Comparison of ENCODE assay signal across 8 mouse cellular contexts in the genomic region with DNA sequence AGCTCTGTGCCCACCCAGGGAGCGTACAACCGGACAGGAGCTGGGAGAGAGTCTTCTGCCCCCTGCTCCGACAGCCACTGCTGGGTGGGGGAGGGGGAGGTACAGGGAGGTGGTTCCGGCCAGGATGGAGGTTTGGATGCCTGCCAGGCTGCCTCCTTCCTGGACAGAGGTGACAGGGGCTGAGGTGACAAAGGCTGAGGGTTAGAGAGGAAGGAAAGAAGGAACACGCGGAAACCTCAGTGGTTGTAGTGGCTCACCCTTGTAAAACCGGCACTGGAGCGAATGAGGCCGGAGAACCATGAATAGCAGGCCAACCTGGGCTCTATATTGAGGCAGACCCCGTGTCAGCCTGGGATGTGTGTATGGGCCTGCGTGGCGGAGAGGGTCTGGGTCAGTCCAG. TPM values are rescaled to one million over a fixed set of nuclear protein-coding genes. Genes with fewer than 3 reads are reported as not detected.
DNase-seq lines count a peak whose midpoint lies in the region; ATAC-seq and TF ChIP-seq lines count a peak whose summit lies in the region.

No protein-coding gene starts in this region.

- peaks cover 41% of the 10 kb centered on the region for H3K27me3 ChIP-seq in hindbrain, embryonic 10.5 days (ENCODE audit: insufficient read depth, poor library complexity, severe bottlenecking)
- H3K27me3 ChIP-seq in hindbrain, embryonic 16.5 days (replicated peaks; ENCODE audit: control insufficient read depth, insufficient read depth, low read length): no peaks in the 10 kb centered on the region
- peaks cover 22% of the 10 kb centered on the region for H3K27me3 ChIP-seq in embryonic facial prominence, embryonic 10.5 days (replicated peaks; ENCODE audit: low read depth, poor library complexity, severe bottlenecking)
- peaks cover 85% of the 10 kb centered on the region for H3K27me3 ChIP-seq in megakaryocyte, embryonic 14.5 days (replicated peaks)

- no peak for TF ChIP-seq CTCF in left cerebral cortex, adult 2 months (IDR thresholded peaks at IDR 0.05)

- no peak for DNase-seq in hindbrain, embryonic 10.5 days (ENCODE audit: low spot score)
- no peak for DNase-seq in embryonic facial prominence, embryonic 10.5 days (ENCODE audit: low spot score)
- peak; percentile 72 for DNase-seq in kidney, adult 18-20 months
- DNase-seq in right cerebral cortex, adult 18-20 months: no peak
- no peak for DNase-seq in left cerebral cortex, adult 2 months (ENCODE audit: extremely low spot score in 1 of 2, low spot score in 2 of 2)
- no peak for DNase-seq in layer of hippocampus, postnatal 36 days

- H3K36me3 ChIP-seq in hindbrain, embryonic 10.5 days: peaks cover 17% of the 10 kb centered on the region
- H3K36me3 ChIP-seq in hindbrain, embryonic 16.5 days (ENCODE audit: control insufficient read depth, insufficient read depth, low read length): no peaks in the 10 kb centered on the region
- no peaks in the 10 kb centered on the region for H3K36me3 ChIP-seq in embryonic facial prominence, embryonic 10.5 days (replicated peaks)
- H3K36me3 ChIP-seq in megakaryocyte, embryonic 14.5 days (replicated peaks; ENCODE audit: low read length): no peaks in the 10 kb centered on the region

- H3K4me3 ChIP-seq in hindbrain, embryonic 10.5 days: no peak overlapping the region
- H3K4me3 ChIP-seq in hindbrain, embryonic 16.5 days (ENCODE audit: low read length): no peak overlapping the region
- H3K4me3 ChIP-seq in embryonic facial prominence, embryonic 10.5 days: no peak overlapping the region
- peak overlapping the region; percentile 76 for H3K4me3 ChIP-seq in megakaryocyte, embryonic 14.5 days (replicated peaks)
- no peak overlapping the region for H3K4me3 ChIP-seq in left cerebral cortex, adult 2 months

- no peak overlapping the region for H3K4me2 ChIP-seq in hindbrain, embryonic 16.5 days (ENCODE audit: low read length)

- H3K9ac ChIP-seq in hindbrain, embryonic 16.5 days (ENCODE audit: low read depth, low read length): no peak overlapping the region

- ATAC-seq in hindbrain, embryonic 16.5 days: no peak

- peak overlapping the region; percentile 73 for H3K27ac ChIP-seq in hindbrain, embryonic 10.5 days
- no peak overlapping the region for H3K27ac ChIP-seq in hindbrain, embryonic 16.5 days (ENCODE audit: low read depth, low read length)
- H3K27ac ChIP-seq in embryonic facial prominence, embryonic 10.5 days (replicated peaks): peak overlapping the region; percentile 69
- H3K27ac ChIP-seq in left cerebral cortex, adult 2 months: no peak overlapping the region

- H3K9me3 ChIP-seq in hindbrain, embryonic 10.5 days: no peaks in the 10 kb centered on the region
- no peaks in the 10 kb centered on the region for H3K9me3 ChIP-seq in hindbrain, embryonic 16.5 days (ENCODE audit: control insufficient read depth, low read length)
- H3K9me3 ChIP-seq in embryonic facial prominence, embryonic 10.5 days: no peaks in the 10 kb centered on the region
- H3K9me3 ChIP-seq in megakaryocyte, embryonic 14.5 days: no peaks in the 10 kb centered on the region

- peaks cover 89% of the 10 kb centered on the region for H3K4me1 ChIP-seq in hindbrain, embryonic 10.5 days (replicated peaks)
- peaks cover 2% of the 10 kb centered on the region for H3K4me1 ChIP-seq in hindbrain, embryonic 16.5 days (ENCODE audit: control insufficient read depth, insufficient read depth, low read depth, low read length)
- H3K4me1 ChIP-seq in embryonic facial prominence, embryonic 10.5 days: peaks cover 84% of the 10 kb centered on the region
- peaks cover 60% of the 10 kb centered on the region for H3K4me1 ChIP-seq in megakaryocyte, embryonic 14.5 days

- intact Hi-C loops in left cerebral cortex, adult 2 months (cut with DNase I): no loop called here

- WGBS in hindbrain, embryonic 10.5 days: 55% methylated on average over 12 of the region's 12 CpGs
- 57% methylated on average over 12 of the region's 12 CpGs for WGBS in hindbrain, embryonic 16.5 days
- 56% methylated on average over 12 of the region's 12 CpGs for WGBS in embryonic facial prominence, embryonic 10.5 days

RNA-seq across cellular contexts. Expression of a gene that starts 50.8 kb away (rescaled TPM):
- polyA plus RNA-seq in hindbrain, embryonic 10.5 days (2016; fragmentation: Nextera tagmentation; extraction: Ambion mirVana): 114 and 120 TPM in 2 replicates
- 72.2 and 80.1 TPM in 2 replicates for polyA plus RNA-seq in hindbrain, embryonic 16.5 days (2015; fragmentation: Nextera tagmentation; extraction: Ambion mirVana)
- polyA plus RNA-seq in embryonic facial prominence, embryonic 10.5 days (2016; fragmentation: Nextera tagmentation; extraction: Ambion mirVana): 117 TPM in 2 replicates
- polyA plus RNA-seq in megakaryocyte, embryonic 14.5 days (2012; ENCODE audit: insufficient read depth, low replicate concordance): 2.9 and 9.4 TPM in 2 replicates
- total RNA-seq in left cerebral cortex, adult 2 months (2021): 10 to 100 TPM; 25.6 to 28.8 TPM
- 10 to 100 TPM; 34.5 to 38.0 TPM for total RNA-seq in layer of hippocampus, postnatal 36 days (2021)

Comparison
In these comparisons a context has a peak if more than half of its experiments do, and no peak if none do; other contexts are left out.
1. H3K27ac ChIP-seq: peak in hindbrain, embryonic 10.5 days (single experiment) and embryonic facial prominence, embryonic 10.5 days (single experiment); none in hindbrain, embryonic 16.5 days (single experiment) and left cerebral cortex, adult 2 months (single experiment).